Mouse (Mus musculus) CH12F3 (cell line): Measurements from ENCODE around the gene Wwox.

Experiments
- in situ Hi-C: fragments of 300-500 bp; cut with MboI; formaldehyde crosslinking; loops from 2 replicates; pipeline ENCODE4 v1.14.3; 2020; ENCODE audit warnings: low sequenced_read_pairs

Wwox gene

GRCm38 (mm10) chr8:115064691-115065090 is 625.2 kb downstream of the Wwox start:
- in situ Hi-C loops, result no loop called here

GRCm38 (mm10) chr8:115065386-115065785 is 625.9 kb downstream of the Wwox start:
- in situ Hi-C loops, result no loop called here

GRCm38 (mm10) chr8:115066550-115067058 is 627.1 kb downstream of the Wwox start:
- in situ Hi-C loops, result no loop called here

DNA sequence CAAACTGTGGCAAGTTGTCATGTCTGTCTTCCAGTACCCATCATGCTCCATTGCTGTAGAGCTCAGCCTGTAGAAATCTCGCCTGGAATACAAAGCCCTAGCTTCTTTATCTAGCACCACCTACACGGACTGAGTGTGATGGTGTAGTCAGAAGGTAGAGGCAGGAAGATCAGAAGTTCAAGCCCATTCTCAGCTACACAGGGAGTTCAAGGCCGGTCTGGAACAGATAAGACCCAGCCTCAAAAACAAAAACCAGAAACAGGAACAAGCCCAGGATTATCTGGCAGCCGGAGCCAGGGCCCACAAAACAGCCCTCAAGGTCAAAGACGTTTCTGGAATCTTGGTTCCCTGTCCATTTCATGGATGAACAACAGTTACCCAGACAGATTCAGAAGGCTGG is 629.3 kb downstream of the Wwox start:
- in situ Hi-C loops, result no loop called here

DNA sequence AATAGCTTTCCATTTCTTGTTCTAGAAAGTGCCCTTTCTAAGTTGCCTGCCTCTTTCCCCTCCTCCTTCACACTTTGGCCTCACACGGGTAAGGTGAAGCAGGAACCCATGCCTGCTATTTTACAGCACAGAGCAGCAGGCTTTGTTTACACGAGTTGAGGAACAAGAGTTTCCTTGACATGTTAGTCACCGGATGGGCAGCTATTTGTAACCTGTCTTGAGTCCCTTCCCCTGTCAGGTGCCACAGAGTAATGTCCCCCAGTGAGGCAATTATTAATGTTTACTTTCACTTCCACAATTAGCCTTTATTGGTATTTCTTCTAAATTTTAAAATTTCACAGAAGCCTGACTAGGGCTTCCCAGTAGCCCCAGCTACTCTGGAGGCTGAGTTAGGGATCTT is 630.8 kb downstream of the Wwox start:
- in situ Hi-C loops, result no loop called here

GRCm38 (mm10) chr8:115071231-115071630 is 631.8 kb downstream of the Wwox start:
- in situ Hi-C loops, result no loop called here

DNA sequence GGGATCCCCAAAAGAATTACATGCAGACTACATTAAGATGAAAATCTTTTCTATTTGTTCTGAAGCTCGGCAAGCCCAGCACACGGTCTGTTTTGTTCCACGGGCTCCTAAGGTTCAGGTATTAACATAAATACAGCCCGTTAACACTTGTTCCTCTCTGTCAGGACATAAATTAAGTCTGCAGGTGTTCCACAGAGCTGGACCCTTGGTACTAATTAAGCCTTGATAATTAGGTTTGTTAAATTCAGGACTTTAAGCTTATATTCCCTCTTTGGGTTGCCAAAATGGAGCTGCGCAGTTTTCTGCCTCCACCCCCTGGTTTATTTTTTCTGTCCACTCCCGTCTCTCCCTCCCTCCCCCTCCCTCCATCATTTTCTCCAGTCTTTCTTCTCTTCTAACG is 638.8 kb downstream of the Wwox start:
- in situ Hi-C loops, result no loop called here

GRCm38 (mm10) chr8:115081302-115082207 is 642.1 kb downstream of the Wwox start:
- in situ Hi-C loops, result no loop called here

GRCm38 (mm10) chr8:115088162-115088561 is 648.7 kb downstream of the Wwox start:
- in situ Hi-C loops, result no loop called here

DNA sequence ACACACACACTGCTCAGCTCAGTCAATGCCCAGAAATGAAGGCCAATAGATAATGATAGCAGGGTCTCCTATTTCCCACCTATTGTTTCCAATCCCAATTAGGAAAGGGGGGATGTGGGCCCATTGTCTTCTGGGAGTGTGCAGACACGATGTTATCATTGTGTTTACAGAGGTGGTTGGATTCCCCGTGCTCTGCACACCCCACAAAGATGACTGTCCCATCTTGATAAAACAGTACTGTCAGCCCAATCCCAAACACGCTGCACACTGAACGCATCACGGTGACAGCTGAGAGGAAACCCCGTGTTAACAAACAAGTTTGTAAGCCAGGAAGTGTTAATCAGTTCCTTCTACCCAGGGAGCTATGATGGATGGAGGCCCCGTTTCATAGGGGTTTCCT is 650.3 kb downstream of the Wwox start:
- in situ Hi-C loops, result no loop called here

DNA sequence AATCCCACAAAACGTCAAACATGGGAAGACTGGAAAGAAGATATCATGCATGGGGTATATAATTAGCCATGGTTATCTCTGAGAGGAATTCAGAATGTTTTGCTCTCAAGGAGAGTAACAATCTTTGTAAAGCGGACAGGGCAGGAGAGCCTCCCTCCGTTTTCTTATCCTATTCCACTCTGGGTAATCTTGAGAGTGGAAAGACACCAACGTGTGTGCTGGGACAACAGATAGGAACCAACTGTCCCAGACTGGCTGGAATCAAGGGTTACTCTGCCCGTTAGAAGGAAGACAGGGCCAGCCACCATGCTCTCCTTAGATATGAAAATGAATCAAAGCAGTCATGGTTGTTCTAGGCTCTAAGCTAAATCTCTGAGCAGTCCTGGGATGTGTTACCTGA is 650.7 kb downstream of the Wwox start:
- in situ Hi-C loops, result no loop called here

DNA sequence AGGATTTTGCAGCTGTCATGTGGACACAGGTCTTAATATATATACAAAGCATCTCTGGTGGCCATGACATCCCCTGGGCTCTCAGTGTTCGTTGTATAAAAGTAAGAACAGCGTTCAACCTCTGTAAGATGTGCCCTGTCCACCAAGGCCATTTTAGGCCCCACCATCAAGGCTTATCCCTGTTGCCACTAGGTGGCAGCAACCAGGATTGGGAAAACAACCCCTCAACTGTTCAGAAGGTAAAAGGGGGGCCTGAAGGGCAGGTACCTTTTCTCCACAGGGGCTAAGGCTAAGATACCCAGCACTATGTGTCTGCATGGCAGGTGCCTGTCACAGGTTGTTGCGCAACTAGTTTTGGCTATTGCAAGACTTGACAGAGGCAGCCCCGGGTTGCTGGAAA is 656.1 kb downstream of the Wwox start:
- in situ Hi-C loops, result no loop called here

DNA sequence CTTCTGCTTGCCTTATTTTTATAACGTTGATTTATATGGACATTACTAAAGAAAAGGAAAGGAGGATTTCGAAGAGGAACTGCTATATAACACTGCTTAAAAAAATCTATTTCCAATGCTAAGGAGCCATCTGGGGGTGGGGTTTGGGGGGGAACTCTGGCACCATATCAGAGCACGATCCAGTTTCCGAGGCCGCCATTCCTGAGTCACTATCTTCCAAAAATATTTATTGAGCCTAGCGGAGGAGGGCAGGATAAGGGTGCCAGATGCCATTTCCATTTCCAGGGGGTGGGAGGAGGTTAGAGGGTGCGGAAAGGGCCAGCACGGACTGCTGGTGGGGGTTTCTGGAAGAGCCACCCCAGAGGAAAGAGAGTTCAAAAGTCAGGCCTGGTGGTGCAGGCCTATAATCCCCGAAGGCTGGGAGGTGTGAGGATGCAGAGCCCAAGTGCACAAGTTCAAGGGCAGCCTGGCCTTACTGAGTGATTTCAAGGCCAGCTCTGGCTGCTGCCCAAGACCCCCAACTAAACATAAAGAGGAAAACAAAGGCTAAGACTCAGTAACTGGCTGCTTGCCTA is 658.6 kb downstream of the Wwox start:
- in situ Hi-C loops, result no loop called here

DNA sequence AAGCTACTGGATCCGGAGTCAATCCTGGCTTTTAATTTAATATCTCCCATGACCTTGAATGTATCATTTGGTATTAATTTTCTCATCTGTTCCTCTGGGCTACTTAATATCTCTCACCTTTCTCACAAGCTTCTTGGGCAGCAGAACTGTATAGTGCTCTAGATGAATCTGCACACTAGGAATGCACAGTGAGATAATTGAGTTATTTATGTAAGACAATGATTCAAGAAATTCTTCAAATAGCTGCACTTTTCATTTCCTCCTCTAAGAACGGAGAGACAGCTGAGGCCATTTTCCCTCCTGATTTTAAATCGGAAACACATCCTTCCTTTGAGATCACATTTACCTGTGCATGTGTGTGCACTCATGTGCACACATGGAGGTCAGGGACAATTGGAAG is 669.9 kb downstream of the Wwox start:
- in situ Hi-C loops, result no loop called here

DNA sequence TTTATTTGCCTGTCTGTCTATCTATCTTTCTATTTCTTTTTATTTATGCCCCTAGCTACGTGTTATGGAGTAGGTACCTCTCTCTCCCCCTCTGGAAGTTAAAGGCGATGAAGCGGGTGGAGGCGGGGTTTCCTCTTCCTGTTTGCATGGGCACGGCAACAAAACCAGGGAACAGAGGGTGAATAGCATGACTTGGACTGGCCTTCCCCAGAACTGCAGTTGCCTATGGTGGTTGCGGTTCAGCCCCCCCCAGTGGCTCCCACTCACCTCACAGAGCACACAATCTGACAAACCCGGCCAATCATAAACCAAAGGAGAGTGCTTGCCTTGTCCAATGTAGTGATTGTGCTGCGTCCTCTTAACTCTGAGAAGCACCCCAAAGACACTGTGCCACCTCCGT is 671.0 kb downstream of the Wwox start:
- in situ Hi-C loops, result no loop called here

DNA sequence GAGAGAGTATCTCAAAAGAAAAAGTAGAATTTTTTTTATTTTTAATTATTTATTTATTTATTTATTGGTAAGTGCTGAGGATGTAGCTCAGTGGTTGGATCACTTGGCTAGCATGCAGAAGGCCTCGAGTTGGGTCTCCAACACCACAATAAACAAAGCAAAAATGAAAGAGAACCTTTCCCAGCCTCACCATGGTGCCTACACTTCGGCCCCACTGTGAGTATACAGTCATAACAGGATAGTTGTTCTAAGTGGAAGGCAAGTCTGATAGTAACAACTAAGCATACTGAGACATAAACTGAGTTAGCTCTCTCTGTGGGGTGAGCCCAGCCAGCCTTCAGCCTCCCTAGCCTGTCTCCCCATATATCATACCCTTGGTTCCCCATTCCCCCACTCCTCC is 672.6 kb downstream of the Wwox start:
- in situ Hi-C loops, result no loop called here

- in situ Hi-C loops, result no loop called here
These were observed 675.0 kb downstream of the Wwox start for GRCm38 (mm10) chr8:115114498-115114897.

DNA sequence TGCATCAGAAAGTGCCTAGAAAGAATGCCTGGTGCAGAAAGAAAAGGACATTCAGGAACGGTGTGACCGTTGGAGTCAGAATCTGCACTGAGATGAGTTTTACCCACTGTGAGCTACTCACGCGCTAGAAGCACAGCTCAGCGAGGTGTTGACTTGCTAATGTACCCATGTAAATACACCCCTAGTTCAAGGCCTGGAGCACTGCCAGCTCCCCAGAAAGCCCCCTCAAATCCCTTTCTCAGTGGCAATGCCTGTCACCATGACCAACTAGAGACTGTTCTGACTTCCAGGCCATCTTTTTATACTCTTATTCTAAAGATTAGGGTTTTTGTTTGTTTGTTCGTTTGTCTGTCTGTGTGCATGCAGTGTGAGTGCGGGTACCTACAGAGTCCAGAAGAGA is 686.6 kb downstream of the Wwox start:
- in situ Hi-C loops, result no loop called here

GRCm38 (mm10) chr8:115126674-115127073 is 687.2 kb downstream of the Wwox start:
- in situ Hi-C loops, result no loop called here

GRCm38 (mm10) chr8:115129307-115129706 is 689.9 kb downstream of the Wwox start:
- in situ Hi-C loops, result no loop called here

DNA sequence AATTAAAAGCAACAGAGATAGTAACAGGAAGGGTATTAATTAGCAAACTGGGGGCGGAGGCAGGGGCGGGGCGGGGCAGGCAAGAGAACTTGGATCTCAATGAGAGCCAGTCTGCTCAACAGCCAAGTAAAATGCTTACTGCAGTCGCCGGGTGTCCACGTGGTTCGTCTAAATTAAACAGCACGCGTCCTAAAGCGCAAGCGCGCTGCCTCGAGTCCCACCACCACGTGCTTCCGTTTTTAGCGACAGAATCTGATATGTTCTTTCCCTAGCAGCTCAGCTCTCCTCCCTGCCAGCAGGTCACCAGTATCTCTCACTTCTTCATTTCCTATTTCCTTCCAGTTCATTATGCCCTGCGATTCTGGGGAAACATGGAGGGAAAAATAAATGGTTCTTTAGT is 693.7 kb downstream of the Wwox start:
- in situ Hi-C loops, result no loop called here

- in situ Hi-C loops, result no loop called here
These were observed 694.3 kb downstream of the Wwox start for GRCm38 (mm10) chr8:115133711-115134218.
